Mouse (Mus musculus) adrenal gland, postnatal 25 days (tissue): Measurements from ENCODE around the gene Tmem213. TPM values are rescaled to one million over a fixed set of nuclear protein-coding genes. Genes with fewer than 3 reads are reported as not detected.
A peak's percentile ranks its signal among the peaks of the same experiment; 100 is the strongest.

Experiments used
- DNase-seq: peaks from one replicate; pipeline ENCODE4 v3.0.0; 2021; ENCODE audit warnings: mixed read lengths
- long read RNA-seq: library from polyadenylated mRNA; stranded (forward); transcript quantifications from one replicate; pipeline ENCODE4 v2.0.0, GENCODE M21; 2021
- total RNA-seq: library from RNA; stranded (reverse); gene quantifications from 2 replicates; pipeline ENCODE4 v1.2.3, GENCODE M21; 2021

Gene Tmem213
- total RNA-seq, result not detected in 2 replicates
- long read RNA-seq, result 0 reads

DNA sequence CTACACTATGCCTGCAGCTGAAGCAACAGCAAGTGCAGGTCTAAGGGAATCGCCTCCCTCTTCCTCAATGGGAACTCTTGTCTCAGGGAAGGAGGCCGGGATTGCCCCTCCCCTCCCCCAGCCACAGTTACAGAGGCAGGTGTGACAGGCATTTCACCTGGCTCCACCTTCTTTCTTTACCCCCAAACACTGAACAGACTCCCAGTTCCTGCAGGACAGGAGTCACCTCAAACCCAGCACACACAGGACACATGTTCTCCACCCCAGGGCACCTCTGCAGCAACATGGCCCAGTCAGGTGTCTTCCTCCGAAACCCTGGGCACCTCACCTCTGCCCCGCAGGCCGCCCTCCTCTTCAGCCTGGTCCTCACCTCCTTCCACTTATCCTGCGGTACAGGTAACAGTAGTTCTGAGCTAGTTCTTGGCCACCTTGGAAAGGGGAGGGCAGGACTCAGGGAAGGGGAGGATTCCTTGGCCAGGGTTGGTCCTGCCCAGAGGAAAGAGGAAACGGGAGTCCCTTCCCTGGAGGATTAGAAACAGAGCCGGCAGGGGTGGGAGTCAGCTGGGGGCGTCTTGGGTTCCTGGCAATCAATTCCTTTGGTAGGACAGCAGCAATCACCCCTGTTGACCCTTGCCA lies at the start of gene Tmem213:
Gene Tmem213, plus strand, starts transcription at position 96 of the 636 bp plus-strand sequence.
- DNase-seq, result no peak

DNA sequence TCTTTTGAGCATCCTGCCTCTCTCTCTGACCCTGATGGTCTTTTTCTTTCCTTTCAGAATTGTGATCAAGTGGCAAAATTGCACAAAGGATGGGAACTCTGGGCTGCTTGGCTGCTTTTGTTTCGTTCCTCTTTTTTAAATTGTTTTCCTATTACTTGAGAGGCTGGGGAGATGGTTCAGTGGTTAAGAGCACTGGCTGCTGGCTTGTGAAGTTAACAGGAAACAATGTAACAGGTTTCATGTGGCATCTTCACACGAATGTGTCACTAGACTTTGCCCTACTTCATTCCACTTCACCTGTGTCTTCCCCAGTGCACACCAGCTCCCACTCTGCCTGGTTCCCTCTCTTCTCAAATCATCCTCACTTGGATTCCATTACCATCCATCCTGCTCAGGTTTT lies 44.4 kb upstream of the Tmem213 start:
- no peak for DNase-seq

DNA sequence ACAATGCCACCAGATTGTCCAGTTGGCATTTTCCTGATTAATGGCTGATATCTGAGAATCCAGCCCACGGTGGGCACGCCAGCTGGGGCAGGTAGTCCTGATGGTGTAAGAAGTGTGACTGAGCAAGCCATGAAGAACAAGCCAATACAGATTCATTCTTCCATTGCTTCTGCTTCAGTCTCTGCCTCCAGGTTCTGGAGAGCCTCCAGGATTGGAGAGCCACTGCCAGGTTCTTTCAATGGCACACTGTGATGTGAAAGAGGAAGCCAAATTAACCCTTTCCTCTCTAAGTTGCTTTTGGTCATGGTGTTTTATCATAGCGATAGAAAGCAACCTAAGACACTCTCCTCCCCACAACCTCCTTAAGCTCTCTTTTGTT lies 43.9 kb upstream of the Tmem213 start:
- DNase-seq, result no peak

- DNase-seq, result no peak
Measured at GRCm38 (mm10) chr6:38065501-38066122, 43.4 kb upstream of the Tmem213 start.

DNA sequence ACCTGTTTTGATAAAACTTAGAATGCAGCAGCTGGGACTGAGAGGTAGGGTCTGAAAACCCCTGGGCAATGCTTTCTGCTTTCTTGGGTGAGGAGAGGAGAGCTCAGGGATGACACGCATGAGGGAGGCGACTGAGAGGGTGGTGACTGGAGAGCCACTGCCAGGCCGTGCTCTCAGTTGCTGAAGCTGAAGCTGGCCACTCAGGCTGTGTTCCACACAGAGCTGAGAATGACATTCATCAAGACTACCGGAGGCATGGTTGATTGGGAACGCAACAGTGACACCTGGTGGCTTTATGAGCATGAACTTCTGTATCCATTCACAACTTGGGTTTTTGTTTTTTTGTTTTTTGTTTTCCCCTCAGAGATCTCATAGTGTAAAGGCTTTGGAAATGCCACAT lies 42.8 kb upstream of the Tmem213 start:
- DNase-seq, result peak; percentile 46

GRCm38 (mm10) chr6:38071256-38071655 lies 37.8 kb upstream of the Tmem213 start:
- DNase-seq, result no peak

- no peak for DNase-seq
Measured at GRCm38 (mm10) chr6:38072137-38072796, 36.8 kb upstream of the Tmem213 start.

DNA sequence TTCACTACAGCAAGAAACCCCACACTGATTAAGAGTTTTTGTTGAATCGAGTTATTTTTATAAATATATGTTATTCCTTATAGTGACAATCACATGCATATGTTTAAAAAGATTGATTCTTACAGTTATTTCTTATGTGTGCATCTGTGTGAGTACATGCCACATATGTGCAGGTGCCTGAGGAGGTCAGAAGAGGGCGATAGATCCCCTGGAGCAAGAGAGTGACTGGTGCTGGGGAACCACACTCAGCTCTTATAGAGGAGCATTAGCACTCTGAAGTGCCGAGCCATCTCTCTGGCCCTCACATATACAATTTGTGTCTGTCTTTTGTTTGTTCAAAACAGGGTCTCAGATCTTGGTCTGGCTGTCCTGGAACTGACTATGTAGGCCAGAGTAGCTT lies 35.5 kb upstream of the Tmem213 start:
- no peak for DNase-seq

- no peak for DNase-seq
Measured at GRCm38 (mm10) chr6:38080364-38080763, 28.7 kb upstream of the Tmem213 start.

GRCm38 (mm10) chr6:38081727-38082341 lies 27.2 kb upstream of the Tmem213 start:
- no peak for DNase-seq

DNA sequence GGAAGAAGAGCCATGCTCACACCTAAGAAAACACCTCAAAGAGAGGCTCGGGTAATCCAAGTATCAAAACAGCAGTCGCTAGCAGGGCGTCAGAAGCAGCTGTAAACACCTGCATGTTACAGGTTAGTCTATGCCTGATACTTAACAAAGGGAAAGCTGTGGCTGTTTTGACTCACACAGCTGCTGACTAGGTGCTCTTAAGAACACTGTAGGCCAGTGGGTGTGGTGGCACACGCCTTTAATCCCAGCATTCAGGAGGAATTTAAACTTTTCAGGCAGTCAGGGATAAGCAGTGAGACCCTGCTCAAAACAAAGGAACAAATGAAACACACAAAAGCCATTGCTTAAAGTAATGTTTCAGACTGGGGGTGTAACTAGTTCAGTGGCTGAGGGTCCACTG lies 25.9 kb upstream of the Tmem213 start:
- no peak for DNase-seq

DNA sequence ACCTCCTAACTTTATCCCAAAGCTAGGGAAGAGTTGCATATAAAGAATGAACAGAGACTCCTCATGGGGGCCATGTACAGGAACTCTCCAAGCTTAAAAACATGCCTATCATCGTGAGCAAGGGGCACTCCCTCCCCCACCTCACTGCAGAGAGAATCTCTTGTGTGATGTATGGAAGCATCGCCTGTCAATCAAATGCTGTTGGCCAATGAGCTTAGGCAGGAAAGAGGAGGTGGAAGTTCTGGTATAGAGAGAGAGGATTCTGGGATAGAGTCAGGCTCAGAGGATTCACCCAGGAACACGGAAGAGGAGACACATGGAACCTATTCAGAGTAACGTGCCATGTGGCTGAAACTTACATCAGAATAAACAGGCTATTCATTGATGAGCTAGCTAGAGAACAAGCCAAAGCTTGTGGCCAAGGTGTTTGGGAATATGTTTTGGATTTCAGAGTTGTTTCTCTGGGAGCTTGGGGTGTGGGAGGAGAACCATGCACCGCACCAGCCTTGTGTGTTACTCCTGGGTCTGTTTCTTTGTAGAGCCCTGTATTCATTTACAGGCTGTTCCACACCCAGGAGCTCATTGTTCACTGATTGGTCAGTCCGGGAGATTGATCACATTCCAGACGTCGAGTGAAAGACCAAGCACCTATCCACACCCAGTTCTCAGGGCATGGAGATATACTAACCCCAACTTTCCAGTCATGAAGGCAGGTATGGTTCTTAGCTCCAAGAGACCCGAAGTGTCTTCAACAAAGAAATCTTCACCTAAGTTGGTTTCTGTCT lies 21.6 kb upstream of the Tmem213 start:
- DNase-seq, result no peak

DNA sequence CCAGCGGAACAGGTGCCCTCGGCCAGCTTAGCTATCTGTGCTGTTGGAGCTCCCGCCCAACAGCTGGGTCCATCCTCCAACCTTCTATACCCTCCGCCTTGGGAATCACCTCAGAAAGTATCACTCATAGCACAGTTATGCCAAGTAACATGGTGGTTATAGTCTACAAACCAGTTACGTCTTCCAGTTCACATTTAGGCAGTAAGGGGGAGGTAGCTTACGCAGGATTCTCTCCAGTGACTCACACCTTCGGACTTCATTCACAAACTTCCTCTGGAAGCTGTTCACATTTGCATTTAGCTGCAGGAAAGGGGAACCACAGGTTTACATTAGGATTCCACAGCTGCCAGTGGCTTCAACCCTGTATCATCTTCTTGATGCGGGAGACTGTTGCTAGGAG lies 16.5 kb upstream of the Tmem213 start:
- DNase-seq, result no peak

- DNase-seq, result no peak
Measured at GRCm38 (mm10) chr6:38094701-38095100, 14.4 kb upstream of the Tmem213 start.

DNA sequence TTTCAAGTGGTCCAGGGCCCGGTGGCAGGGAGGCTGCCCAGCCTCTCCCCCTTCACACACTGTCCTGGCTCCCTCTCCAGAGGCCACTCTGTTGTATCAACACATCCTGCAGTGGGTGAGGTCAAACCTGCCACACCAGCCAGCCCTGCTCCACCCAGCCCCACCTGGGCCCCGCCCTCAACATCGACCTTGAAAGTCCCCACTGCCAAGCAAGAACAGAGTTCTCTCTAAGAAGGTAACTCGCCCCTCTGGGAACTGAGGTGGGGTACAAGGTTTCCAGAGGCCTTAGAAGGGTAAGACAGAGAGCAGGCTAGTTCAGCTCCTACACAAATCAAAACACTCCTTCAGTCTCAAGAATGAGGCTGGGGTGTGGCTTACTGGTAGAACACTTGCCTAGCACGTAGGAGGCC lies 12.1 kb upstream of the Tmem213 start:
- DNase-seq, result no peak

GRCm38 (mm10) chr6:38102216-38102795 lies 6.7 kb upstream of the Tmem213 start:
- no peak for DNase-seq

- no peak for DNase-seq
Measured at GRCm38 (mm10) chr6:38103775-38104174, 5.3 kb upstream of the Tmem213 start.

GRCm38 (mm10) chr6:38105924-38106323 lies 3.1 kb upstream of the Tmem213 start:
- DNase-seq, result no peak

- DNase-seq, result no peak
Measured at GRCm38 (mm10) chr6:38108449-38108848, 606 bp upstream of the Tmem213 start.

DNA sequence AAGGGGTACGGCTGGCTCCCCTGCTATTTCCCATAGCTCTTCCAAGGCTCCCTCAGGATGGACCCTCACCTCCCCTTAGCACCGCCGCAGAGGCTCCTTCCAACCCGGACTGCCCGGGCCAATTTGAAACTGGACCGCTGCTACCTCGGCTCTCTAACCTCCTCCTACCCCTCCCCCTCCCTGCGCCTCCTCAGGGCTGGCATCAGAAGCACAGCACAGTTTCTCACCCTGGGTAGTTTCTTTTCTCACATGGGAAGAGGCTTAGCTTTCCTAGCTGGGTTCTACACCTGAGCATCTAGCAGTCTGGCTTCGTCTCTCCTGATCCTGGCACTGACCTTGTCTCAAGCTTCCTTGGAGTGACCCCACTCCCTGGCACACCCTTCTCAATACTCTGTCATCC lies 816 bp downstream of the Tmem213 start:
- no peak for DNase-seq

GRCm38 (mm10) chr6:38110859-38111258 lies 1.8 kb downstream of the Tmem213 start:
- DNase-seq, result no peak

DNA sequence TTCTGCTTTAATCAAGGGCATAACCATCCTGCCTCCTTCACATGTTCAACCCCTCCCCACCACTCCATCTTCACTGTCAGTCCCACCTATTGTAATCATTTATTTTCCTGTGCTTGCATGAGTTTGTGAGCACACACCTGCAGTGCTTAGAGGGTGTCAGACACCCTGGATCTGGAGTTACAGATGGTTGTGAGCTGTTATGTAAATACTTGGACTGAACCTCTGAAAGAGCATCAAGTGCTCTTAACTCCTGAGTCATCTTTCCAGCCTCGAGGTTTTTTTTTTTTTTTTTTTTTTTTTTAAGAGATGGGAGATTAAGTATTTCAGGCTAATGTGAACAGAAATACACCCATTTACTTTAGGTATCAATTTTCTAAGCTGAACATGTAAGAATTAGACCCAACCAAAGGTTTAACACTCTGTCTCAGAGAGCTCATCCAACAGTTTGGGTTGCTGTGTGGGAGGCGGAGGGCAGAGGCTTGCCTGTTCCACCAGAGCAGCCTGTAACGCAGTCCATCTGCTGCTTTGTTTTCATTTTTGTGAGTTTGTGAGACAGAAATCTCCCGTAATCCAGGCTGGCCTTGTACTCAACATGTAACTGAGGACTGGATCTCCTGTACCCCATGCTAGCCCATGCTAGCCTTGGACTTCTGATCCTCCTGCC lies 7.2 kb downstream of the Tmem213 start:
- DNase-seq, result no peak
